Mouse (Mus musculus): Measurements from ENCODE around the gene Snrpd2.

- TF ChIP-seq CTCF (IDR thresholded peaks at IDR 0.05; ENCODE audit: borderline replicate concordance, control insufficient read depth, extremely low read depth, insufficient read depth, low read length, poor library complexity) (no peak), POLR2A (IDR thresholded peaks at IDR 0.05; ENCODE audit: control insufficient read depth, extremely low read depth, insufficient read depth, low read length, poor library complexity) (no peak)
Measured at GRCm38 (mm10) chr7:19155825-19156475, 6.4 kb downstream of the Snrpd2 start.
